Mouse (Mus musculus) stomach, postnatal 0 days (tissue): ENCODE measurements at regions not wholly inside any gene's neighbourhood (a gene's known extent, or its start where the extent isn't known, plus 50 kb on each side); places are given as distances from the start of the nearest gene placed in this dataset.

Experiments
- CTCF ChIP-seq: IDR thresholded peaks from 2 replicates; pipeline ENCODE4 v1.5.1; 2016; ENCODE audit warnings: antibody characterized with exemption, low read depth, mild to moderate bottlenecking, moderate library complexity
- EP300 ChIP-seq: optimal IDR thresholded peaks from 2 replicates; pipeline ENCODE3; 2016; ENCODE audit warnings: antibody characterized with exemption

- TF ChIP-seq CTCF, result no peak
- TF ChIP-seq EP300, result no peak
Measured at GRCm38 (mm10) chr9:47404821-47405220, 125.2 kb upstream of the Cadm1 start.
